Mouse (Mus musculus) G1E (cell line): ENCODE measurements at regions not wholly inside any gene's neighbourhood (a gene's known extent, or its start where the extent isn't known, plus 50 kb on each side); places are given as distances from the start of the nearest gene placed in this dataset.

Experiments used
- ATAC-seq: 2 replicates; pipeline ENCODE4 v1.8.0; 2016; ENCODE audit warnings: mild to moderate bottlenecking; ENCODE audit not compliant: insufficient number of reproducible peaks, poor library complexity, low FRiP score, severe bottlenecking; ENCODE audit errors: extremely low read depth
- DNase-seq: peaks from one replicate; pipeline ENCODE4 v3.0.0; 2012; ENCODE audit warnings: low spot score
- H3K27me3 ChIP-seq: 2 replicates; pipeline ENCODE4 v1.6.1; 2012; ENCODE audit warnings: mild to moderate bottlenecking, low read length, inconsistent platforms; ENCODE audit not compliant: insufficient read depth
- H3K36me3 ChIP-seq: replicated peaks from 2 replicates; pipeline ENCODE3; 2012; ENCODE audit warnings: mild to moderate bottlenecking, inconsistent platforms
- H3K4me1 ChIP-seq: 2 replicates; pipeline ENCODE4 v1.6.1; 2012; ENCODE audit warnings: low read depth, low read length, inconsistent platforms, mixed read lengths; ENCODE audit not compliant: insufficient read depth
- H3K4me3 ChIP-seq: 2 replicates; pipeline ENCODE4 v1.5.1; 2012; ENCODE audit warnings: low read depth, mild to moderate bottlenecking, inconsistent platforms, low read length, moderate library complexity, mixed read lengths
- H3K9me3 ChIP-seq: replicated peaks from 2 replicates; pipeline ENCODE4 v1.6.1; 2012; ENCODE audit warnings: inconsistent platforms
- CTCF ChIP-seq: IDR thresholded peaks from 2 replicates; pipeline ENCODE4 v1.5.1; 2012; ENCODE audit warnings: low read depth, low read length, inconsistent platforms, mixed read lengths
- GATA1 ChIP-seq: IDR thresholded peaks from 2 replicates; pipeline ENCODE4 v1.6.1; 2012; ENCODE audit warnings: borderline replicate concordance, low read length, inconsistent platforms, mixed read lengths
- GATA2 ChIP-seq: IDR thresholded peaks from 2 replicates; pipeline ENCODE4 v1.6.1; 2012; ENCODE audit warnings: low read depth, low read length, inconsistent platforms, borderline replicate concordance
- POLR2AphosphoS5 ChIP-seq: IDR thresholded peaks from 2 replicates; pipeline ENCODE4 v1.6.1; 2012; ENCODE audit warnings: low read depth, low read length, inconsistent platforms; ENCODE audit not compliant: insufficient replicate concordance
- TAL1 ChIP-seq: conservative IDR thresholded peaks from 2 replicates; pipeline ENCODE4 v1.6.1; 2012; ENCODE audit warnings: low read depth, low read length, inconsistent platforms, mixed read lengths

DNA sequence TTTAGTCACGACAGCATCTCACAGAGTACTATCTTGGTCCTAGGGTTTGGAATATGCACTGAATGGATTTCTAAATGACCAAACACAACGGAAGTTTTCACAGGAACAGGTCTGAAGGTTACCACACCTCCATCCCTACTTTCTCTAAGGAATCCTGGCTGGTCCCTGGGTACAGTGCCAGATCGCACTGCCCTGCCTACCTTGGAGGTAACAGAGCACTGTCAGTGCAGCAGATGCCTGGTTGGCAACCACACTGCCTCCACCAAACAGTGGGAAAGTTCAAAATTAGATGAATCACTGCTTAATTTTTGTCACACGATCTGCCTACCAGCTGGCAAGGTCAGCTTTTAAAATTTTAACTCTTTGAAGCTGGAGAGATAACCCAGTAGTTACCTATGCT, 111.6 kb downstream of the Kcnj2 start:
- DNase-seq (no peak), ATAC-seq (no peak)
- H3K9me3 ChIP-seq, result peaks cover 35% of the 10 kb centered on the region

GRCm38 (mm10) chr11:111197422-111197821, 131.5 kb downstream of the Kcnj2 start:
- Histone ChIP-seq H3K9me3 (peaks cover 8% of the 10 kb centered on the region), H3K27me3 (no peaks in the 10 kb centered on the region), H3K4me1 (no peaks in the 10 kb centered on the region), H3K4me3 (no peak overlapping the region), H3K36me3 (no peaks in the 10 kb centered on the region)
- no peak for TF ChIP-seq GATA1
- no peak for TF ChIP-seq GATA2
- TF ChIP-seq CTCF, result no peak
- TF ChIP-seq TAL1, result no peak
- TF ChIP-seq POLR2AphosphoS5, result no peak
- ATAC-seq (no peak), DNase-seq (no peak)

More for the DNA sequence above, 111.6 kb downstream of the Kcnj2 start:
- Histone ChIP-seq H3K4me1 (no peaks in the 10 kb centered on the region), H3K36me3 (no peaks in the 10 kb centered on the region), H3K27me3 (no peaks in the 10 kb centered on the region), H3K4me3 (no peak overlapping the region)
- TF ChIP-seq GATA2 (no peak), POLR2AphosphoS5 (no peak), TAL1 (no peak), CTCF (no peak), GATA1 (no peak)

- Histone ChIP-seq H3K27me3 (no peaks in the 10 kb centered on the region), H3K9me3 (peaks cover 8% of the 10 kb centered on the region), H3K4me3 (no peak overlapping the region), H3K4me1 (no peaks in the 10 kb centered on the region), H3K36me3 (no peaks in the 10 kb centered on the region)
- DNase-seq, result no peak
- no peak for TF ChIP-seq POLR2AphosphoS5
- TF ChIP-seq GATA2, result no peak
- no peak for TF ChIP-seq TAL1
- no peak for TF ChIP-seq CTCF
- no peak for TF ChIP-seq GATA1
- no peak for ATAC-seq
Observed at GRCm38 (mm10) chr11:111200512-111200911, 134.5 kb downstream of the Kcnj2 start.

- no peak for TF ChIP-seq POLR2AphosphoS5
- no peak for TF ChIP-seq TAL1
- no peak for TF ChIP-seq GATA1
- TF ChIP-seq GATA2, result no peak
- no peak for TF ChIP-seq CTCF
- peaks cover 8% of the 10 kb centered on the region for H3K9me3 ChIP-seq
- no peaks in the 10 kb centered on the region for H3K36me3 ChIP-seq
- no peak for ATAC-seq
- no peaks in the 10 kb centered on the region for H3K4me1 ChIP-seq
- H3K4me3 ChIP-seq, result no peak overlapping the region
- H3K27me3 ChIP-seq, result no peaks in the 10 kb centered on the region
- no peak for DNase-seq
Observed at GRCm38 (mm10) chr11:111202780-111203179, 136.8 kb downstream of the Kcnj2 start.

DNA sequence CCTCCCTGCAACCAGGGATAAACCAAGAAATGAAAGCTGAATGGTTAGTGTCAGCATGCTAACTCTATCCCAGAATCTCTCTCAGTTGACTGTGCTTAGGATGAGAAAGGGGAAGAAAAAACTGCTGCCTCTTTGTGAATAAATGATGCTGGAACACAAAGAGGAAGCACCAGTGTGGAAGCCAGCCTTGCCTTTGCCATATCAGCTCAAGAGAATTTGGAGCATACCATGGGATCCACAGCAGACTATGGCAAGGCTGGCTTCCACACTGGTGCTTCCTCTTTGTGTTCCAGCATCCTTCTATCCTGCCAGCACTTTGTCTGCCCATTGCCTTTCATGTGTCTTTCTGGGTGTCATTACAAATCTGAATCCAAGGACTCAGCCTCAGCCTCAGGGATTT, 144.6 kb downstream of the Kcnj2 start:
- Histone ChIP-seq H3K9me3 (peaks cover 23% of the 10 kb centered on the region), H3K4me3 (no peak overlapping the region), H3K36me3 (no peaks in the 10 kb centered on the region), H3K4me1 (no peaks in the 10 kb centered on the region), H3K27me3 (no peaks in the 10 kb centered on the region)
- DNase-seq (no peak), ATAC-seq (no peak)
- TF ChIP-seq GATA1, result no peak
- no peak for TF ChIP-seq POLR2AphosphoS5
- TF ChIP-seq CTCF, result no peak
- no peak for TF ChIP-seq TAL1
- TF ChIP-seq GATA2, result no peak

DNA sequence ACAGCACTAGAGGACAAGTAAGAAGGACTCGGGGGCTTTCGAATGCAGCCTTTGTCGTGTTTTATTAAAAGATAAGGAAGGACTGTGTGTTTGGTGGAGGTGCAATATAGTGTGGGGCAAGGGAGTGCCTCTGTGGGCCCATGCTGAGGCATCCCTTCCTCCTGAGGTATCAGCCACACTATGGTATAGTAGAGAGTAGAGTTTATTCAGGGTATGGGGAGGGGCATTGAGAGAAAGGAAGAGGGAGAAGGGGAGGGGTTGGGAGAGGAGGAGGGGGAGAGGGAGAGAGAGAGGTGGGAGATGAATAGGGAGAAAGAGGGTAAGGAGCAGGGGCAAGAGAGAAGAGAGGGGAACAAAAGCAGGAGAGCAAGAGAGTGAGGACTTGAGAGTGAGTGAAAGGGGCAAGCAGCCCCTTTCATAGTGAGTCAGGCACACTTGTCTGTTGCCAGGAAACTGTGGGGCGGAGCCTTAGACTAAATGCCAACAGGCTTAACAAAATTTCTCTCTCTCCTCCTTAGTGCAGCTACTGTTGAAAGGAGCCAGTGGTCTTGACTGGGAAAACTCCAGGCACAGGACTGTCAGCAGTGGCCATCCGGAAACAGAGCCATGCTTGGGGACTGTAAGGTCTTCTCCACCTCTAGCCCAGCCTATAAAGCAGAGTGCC, 146.2 kb downstream of the Kcnj2 start:
- H3K4me1 ChIP-seq, result no peaks in the 10 kb centered on the region
- H3K4me3 ChIP-seq, result no peak overlapping the region
- peaks cover 23% of the 10 kb centered on the region for H3K9me3 ChIP-seq
- H3K27me3 ChIP-seq, result no peaks in the 10 kb centered on the region
- TF ChIP-seq GATA1 (no peak), TAL1 (no peak), POLR2AphosphoS5 (no peak), GATA2 (no peak)
- no peaks in the 10 kb centered on the region for H3K36me3 ChIP-seq
- ATAC-seq (no peak), DNase-seq (no peak)
